Mouse (Mus musculus) ES-Bruce4 (cell line): ENCODE data around the gene Cd40.

Experiments
- CTCF ChIP-seq: IDR thresholded peaks from one replicate; pipeline ENCODE4 v1.8.1; 2011; ENCODE audit warnings: low read depth, low read length
- EP300 ChIP-seq: IDR thresholded peaks from 2 replicates; pipeline ENCODE4 v1.6.1; 2011; ENCODE audit warnings: low read depth, low read length; ENCODE audit not compliant: insufficient read depth
- POLR2A ChIP-seq: IDR thresholded peaks from one replicate; pipeline ENCODE4 v1.8.1; 2011; ENCODE audit warnings: low read length; ENCODE audit not compliant: insufficient read depth

- TF ChIP-seq EP300 (no peak), CTCF (no peak), POLR2A (no peak)
Observed at GRCm38 (mm10) chr2:165043090-165043636, 12.3 kb upstream of the Cd40 start.
